Mouse (Mus musculus): ENCODE measurements at regions not wholly inside any gene's neighbourhood (a gene's known extent, or its start where the extent isn't known, plus 50 kb on each side); places are given as distances from the start of the nearest gene placed in this dataset.

GRCm38 (mm10) chr1:63828174-63828844, 59.2 kb upstream of the 4933402D24Rik start:
- DNase-seq: no peak

DNA sequence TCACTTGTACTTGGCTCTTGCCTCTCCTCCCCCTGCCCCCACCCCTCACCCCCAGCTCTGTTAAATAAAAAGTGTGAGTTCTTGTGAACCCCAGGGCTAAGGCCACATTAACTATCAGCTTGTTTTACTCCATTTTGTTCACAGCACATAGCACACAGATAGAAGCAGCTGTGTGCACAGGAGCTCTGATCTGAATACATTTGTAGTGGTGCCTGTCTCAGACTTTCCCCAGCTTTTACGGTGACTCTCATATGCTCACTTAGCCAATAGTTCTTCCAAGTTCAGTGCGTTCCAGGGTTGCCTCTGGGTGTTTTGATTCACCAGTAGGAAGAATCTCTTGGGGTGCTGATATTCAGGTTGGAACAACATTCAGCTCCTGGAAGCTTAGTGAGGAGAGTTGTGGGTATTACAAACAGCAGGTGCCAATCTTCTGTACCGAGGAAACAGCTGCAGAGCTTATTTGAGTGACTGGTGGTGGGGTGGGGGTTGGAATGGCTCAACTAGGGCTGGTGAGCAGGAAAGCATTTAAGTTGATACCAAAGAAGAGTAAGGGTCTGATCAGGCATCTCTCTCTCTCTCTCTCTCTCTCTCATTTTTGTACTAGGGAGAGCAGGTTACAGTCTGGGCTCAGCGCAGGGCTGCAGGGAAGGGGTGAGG, 51.7 kb upstream of the 4933402D24Rik start:
- DNase-seq: no peak

- no peak for DNase-seq
Observed at GRCm38 (mm10) chr1:63819536-63820254, 50.6 kb upstream of the 4933402D24Rik start.
